Mouse (Mus musculus) liver, embryonic 12.5 days (tissue): ENCODE measurements around the gene Micu2. TPM values are rescaled to one million over a fixed set of nuclear protein-coding genes. Genes with fewer than 3 reads are reported as not detected.

Experiments used
- ATAC-seq: fragments of 200-750 bp; cut with Nextera tagmentation; 2 replicates; pipeline ENCODE4 v1.8.0; 2017; ENCODE audit warnings: moderate number of reproducible peaks, mild to moderate bottlenecking, moderate library complexity
- H3K27ac ChIP-seq: fragments of 300-500 bp; sonication (generic); 2 replicates; pipeline ENCODE4 v1.5.1; 2016; ENCODE audit warnings: mild to moderate bottlenecking
- H3K27me3 ChIP-seq: fragments of 300-500 bp; sonication (generic); replicated peaks from 2 replicates; pipeline ENCODE4 v1.6.1; 2016; ENCODE audit warnings: mild to moderate bottlenecking, moderate library complexity
- H3K36me3 ChIP-seq: fragments of 300-500 bp; sonication (generic); 2 replicates; pipeline ENCODE4 v1.6.1; 2016; ENCODE audit warnings: mild to moderate bottlenecking, moderate library complexity
- H3K4me1 ChIP-seq: fragments of 300-500 bp; sonication (generic); 2 replicates; pipeline ENCODE4 v1.6.1; 2016
- H3K4me2 ChIP-seq: fragments of 300-500 bp; sonication (generic); 2 replicates; pipeline ENCODE4 v1.6.1; 2016; ENCODE audit warnings: mild to moderate bottlenecking, moderate library complexity
- H3K4me3 ChIP-seq: fragments of 300-500 bp; sonication (generic); 2 replicates; pipeline ENCODE4 v1.5.1; 2016; ENCODE audit warnings: mild to moderate bottlenecking, moderate library complexity
- H3K9ac ChIP-seq: fragments of 300-500 bp; sonication (generic); 2 replicates; pipeline ENCODE4 v1.6.1; 2016; ENCODE audit warnings: mild to moderate bottlenecking, moderate library complexity
- H3K9me3 ChIP-seq: fragments of 300-500 bp; sonication (generic); replicated peaks from 2 replicates; pipeline ENCODE4 v1.6.1; 2016; ENCODE audit warnings: mild to moderate bottlenecking, moderate library complexity
- WGBS: fragments of 180-500 bp; shearing (Covaris S2); methylation state at CpG from one replicate; pipeline ENCODE4 v1.1.7; 2016; ENCODE audit not compliant: insufficient replicate concordance; 5-methylcytosine and 5-hydroxymethylcytosine counted together
- polyA plus RNA-seq: library from polyadenylated mRNA; unstranded; fragments of >200 nt; fragmentation: Nextera tagmentation; extraction: Ambion mirVana; gene quantifications from 2 replicates; pipeline ENCODE4 v1.2.1, GENCODE M21; 2016

The Micu2 gene
- polyA plus RNA-seq, 1 experiment from 2014 or later, result 51.5 TPM

DNA sequence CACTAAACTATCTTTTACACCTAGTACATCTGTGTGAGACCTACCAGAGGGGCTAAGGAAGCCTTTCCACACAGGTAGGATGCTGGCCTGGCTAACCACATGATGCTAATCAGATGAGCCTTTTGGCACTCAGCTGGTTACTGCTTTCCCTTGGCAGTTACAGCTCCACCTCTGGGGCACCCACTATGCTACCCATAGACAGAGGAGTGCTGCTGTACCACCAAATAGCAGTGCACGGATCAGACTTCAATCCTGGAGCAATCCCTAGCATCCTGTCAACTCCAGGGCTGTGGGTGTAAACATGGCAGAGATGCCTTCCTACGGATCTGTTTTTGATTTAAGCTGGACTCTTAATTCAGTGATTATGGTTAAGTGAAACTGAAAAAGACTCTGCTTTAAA lies 13.3 kb downstream of the Micu2 start:
- H3K9me3 ChIP-seq, result peaks cover 6% of the 10 kb centered on the region; the same call in 1 of the 2 replicates
- no peaks in the 10 kb centered on the region; the same call in 1 of the 2 replicates for H3K4me1 ChIP-seq
- peaks cover 27% of the 10 kb centered on the region for H3K36me3 ChIP-seq
- no peak overlapping the region for H3K9ac ChIP-seq
- H3K4me2 ChIP-seq, result no peak overlapping the region
- WGBS, result 75% methylated on average over 2 of the region's 2 CpGs
- no peak overlapping the region for H3K27ac ChIP-seq
- ATAC-seq, result no peak
- no peak overlapping the region for H3K4me3 ChIP-seq
- H3K27me3 ChIP-seq, result no peaks in the 10 kb centered on the region

DNA sequence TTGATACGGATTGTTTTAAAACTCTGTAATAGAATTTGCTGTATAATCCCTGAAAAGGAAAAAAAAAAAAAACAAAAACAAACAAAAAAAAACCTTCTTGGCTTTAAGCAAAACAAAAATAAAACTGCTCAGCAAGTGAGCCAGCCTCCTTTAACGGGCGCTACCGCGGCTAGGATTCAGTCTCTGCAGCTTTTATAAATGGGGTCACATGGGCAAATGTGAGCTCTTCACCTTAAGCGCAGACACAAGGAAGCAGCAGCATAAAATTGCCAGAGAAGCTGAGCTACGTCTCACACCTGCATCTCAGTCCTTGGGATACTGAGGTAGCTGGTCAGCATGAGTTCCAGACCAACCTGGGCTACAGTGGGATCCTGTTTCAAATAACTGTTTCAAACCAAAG lies 16.6 kb downstream of the Micu2 start:
- ATAC-seq, result no peak
- no peak overlapping the region for H3K4me2 ChIP-seq
- no peak overlapping the region for H3K27ac ChIP-seq
- no peaks in the 10 kb centered on the region for H3K36me3 ChIP-seq
- no peak overlapping the region for H3K9ac ChIP-seq
- H3K4me3 ChIP-seq, result no peak overlapping the region
- 56% methylated on average over 7 of the region's 7 CpGs for WGBS
- no peaks in the 10 kb centered on the region for H3K9me3 ChIP-seq
- no peaks in the 10 kb centered on the region for H3K27me3 ChIP-seq
- H3K4me1 ChIP-seq, result no peaks in the 10 kb centered on the region; the same call in 1 of the 2 replicates

GRCm38 (mm10) chr14:57981720-57982418 lies 17.2 kb downstream of the Micu2 start:
- ATAC-seq, result no peak
- Histone ChIP-seq H3K27me3 (no peaks in the 10 kb centered on the region), H3K4me2 (no peak overlapping the region), H3K4me1 (no peaks in the 10 kb centered on the region; the same call in 1 of the 2 replicates), H3K27ac (no peak overlapping the region), H3K36me3 (no peaks in the 10 kb centered on the region), H3K4me3 (no peak overlapping the region), H3K9ac (no peak overlapping the region), H3K9me3 (no peaks in the 10 kb centered on the region)
- WGBS, result 51% methylated on average over 14 of the region's 14 CpGs

DNA sequence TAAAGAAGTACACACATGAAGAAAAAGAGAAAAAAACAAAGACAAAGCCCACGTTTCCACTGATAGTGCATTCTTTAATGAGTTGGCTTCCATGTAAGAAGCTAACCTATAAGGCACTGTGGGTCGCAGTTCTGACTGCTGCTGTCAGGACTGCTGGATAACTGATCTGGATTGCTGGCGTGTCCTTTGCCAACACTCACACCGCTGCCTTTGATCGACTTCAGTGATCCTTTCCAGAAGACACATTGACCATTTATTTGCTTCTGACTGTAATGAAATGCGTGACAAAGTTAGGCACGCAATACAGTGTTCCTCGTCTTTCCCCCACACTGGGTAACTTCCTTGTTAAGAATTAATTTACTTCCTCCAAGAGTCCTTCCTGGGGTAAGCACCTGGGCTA lies 18.3 kb downstream of the Micu2 start:
- no peaks in the 10 kb centered on the region for H3K27me3 ChIP-seq
- WGBS, result 73% methylated on average over 8 of the region's 8 CpGs

GRCm38 (mm10) chr14:57980179-57980578 lies 18.9 kb downstream of the Micu2 start:
- Histone ChIP-seq H3K9me3 (no peaks in the 10 kb centered on the region), H3K4me1 (no peaks in the 10 kb centered on the region; the same call in 1 of the 2 replicates), H3K4me3 (no peak overlapping the region), H3K27me3 (no peaks in the 10 kb centered on the region), H3K36me3 (no peaks in the 10 kb centered on the region), H3K27ac (no peak overlapping the region), H3K4me2 (no peak overlapping the region), H3K9ac (no peak overlapping the region)
- no peak for ATAC-seq
- 61% methylated on average over 3 of the region's 3 CpGs for WGBS

More for the DNA sequence above, 18.3 kb downstream of the Micu2 start:
- Histone ChIP-seq H3K4me2 (no peak overlapping the region), H3K4me1 (no peaks in the 10 kb centered on the region; the same call in 1 of the 2 replicates), H3K9ac (no peak overlapping the region), H3K9me3 (no peaks in the 10 kb centered on the region), H3K4me3 (no peak overlapping the region), H3K27ac (no peak overlapping the region), H3K36me3 (no peaks in the 10 kb centered on the region)
- no peak for ATAC-seq

DNA sequence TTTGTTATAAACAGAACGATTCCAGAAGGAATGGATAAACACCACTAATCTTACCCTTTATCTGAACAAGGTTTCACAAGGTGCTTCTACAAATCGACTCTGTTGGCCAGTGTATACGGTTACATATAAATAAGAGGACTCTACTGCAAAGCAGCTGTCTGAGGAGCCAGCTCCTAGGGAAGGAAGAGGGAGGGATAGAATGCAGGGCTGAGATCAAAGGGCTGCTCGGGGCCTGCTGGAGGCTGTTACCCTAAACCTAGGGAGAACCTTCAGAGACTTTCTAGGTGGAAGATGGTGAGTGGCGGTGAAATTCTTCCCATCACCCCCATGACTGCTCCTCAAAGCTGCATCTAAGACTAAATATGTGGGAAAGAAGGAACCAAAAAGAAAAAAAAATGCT lies 20.9 kb downstream of the Micu2 start:
- Histone ChIP-seq H3K4me2 (no peak overlapping the region), H3K27ac (no peak overlapping the region), H3K27me3 (no peaks in the 10 kb centered on the region), H3K4me1 (no peaks in the 10 kb centered on the region; the same call in 1 of the 2 replicates), H3K4me3 (no peak overlapping the region), H3K36me3 (no peaks in the 10 kb centered on the region), H3K9ac (no peak overlapping the region), H3K9me3 (no peaks in the 10 kb centered on the region)
- 61% methylated on average over 5 of the region's 5 CpGs for WGBS
- no peak for ATAC-seq

DNA sequence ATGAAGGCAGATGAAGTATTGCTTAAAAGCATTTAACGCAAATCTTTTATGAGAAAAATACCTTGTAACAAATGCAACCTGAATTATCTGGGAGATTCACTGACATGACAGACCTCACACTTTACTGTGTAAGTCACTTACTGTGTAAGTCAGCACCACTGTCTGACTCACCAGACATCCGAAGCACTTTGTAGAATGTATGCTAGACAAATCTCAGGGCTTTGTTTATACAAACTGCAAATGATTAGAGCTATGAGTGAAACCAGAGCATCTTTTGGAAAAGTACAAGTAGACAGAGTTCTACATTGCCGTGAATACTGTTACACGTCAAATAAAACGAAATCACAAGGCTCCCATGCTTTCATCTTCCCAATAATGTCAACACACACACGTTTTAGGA lies 23.4 kb downstream of the Micu2 start:
- H3K4me1 ChIP-seq, result no peaks in the 10 kb centered on the region
- ATAC-seq, result no peak

DNA sequence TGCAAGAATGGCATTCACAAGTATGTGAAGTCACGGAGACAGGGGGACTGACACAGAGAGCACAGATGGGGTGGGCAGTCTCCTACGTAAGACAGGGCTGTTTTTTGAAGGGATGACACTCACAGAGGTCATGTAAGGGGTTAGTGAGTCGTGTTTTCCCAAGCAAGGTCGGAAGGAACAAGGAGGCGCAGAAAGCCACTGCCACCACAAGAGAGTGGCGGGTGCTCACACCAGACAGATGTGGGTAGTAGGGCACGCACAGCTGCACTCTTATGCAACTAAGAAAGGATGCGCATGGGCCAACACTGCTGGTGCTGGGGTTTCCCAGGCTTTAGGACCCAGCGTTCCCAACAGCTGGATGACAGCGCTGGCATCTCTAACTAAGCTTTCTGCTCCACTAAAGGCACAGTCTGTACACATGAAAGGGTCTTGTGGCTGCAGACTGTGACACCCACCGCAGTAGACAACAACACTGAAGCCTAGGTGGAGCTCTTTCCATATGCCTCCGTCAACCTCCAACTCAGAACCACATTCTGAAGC lies 27.0 kb downstream of the Micu2 start:
- Histone ChIP-seq H3K27ac (no peak overlapping the region), H3K4me3 (no peak overlapping the region), H3K4me2 (no peak overlapping the region), H3K36me3 (peaks cover 8% of the 10 kb centered on the region), H3K9me3 (no peaks in the 10 kb centered on the region), H3K9ac (no peak overlapping the region), H3K27me3 (no peaks in the 10 kb centered on the region), H3K4me1 (peaks cover 33% of the 10 kb centered on the region)
- WGBS, result 74% methylated on average over 12 of the region's 12 CpGs
- ATAC-seq, result no peak

More for the DNA sequence above, 23.4 kb downstream of the Micu2 start:
- no peaks in the 10 kb centered on the region for H3K27me3 ChIP-seq
- no peak overlapping the region for H3K9ac ChIP-seq
- H3K4me3 ChIP-seq, result no peak overlapping the region
- no peaks in the 10 kb centered on the region for H3K9me3 ChIP-seq
- WGBS, result 75% methylated on average over 6 of the region's 6 CpGs
- no peaks in the 10 kb centered on the region for H3K36me3 ChIP-seq
- H3K27ac ChIP-seq, result no peak overlapping the region
- H3K4me2 ChIP-seq, result no peak overlapping the region

DNA sequence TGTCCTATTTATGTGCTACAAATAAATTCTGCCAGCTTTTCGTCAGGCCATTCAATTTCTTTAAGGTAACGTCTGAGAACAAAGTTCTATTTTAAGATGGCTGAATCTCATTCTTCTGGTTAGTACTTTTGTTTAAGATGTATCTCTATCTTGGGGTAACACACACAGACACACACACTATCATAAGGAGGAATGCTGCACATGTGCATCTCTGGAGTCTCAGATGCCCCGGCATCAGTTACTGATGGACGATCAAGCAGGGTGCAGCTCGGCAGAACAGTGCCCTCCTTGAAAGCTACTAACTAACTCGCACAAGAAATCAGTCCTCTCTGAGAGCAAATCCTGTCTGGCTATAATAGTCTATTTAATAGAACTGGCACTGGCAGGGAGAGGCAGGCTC lies 30.2 kb downstream of the Micu2 start:
- Histone ChIP-seq H3K4me2 (0 out of 2 replicates have a peak overlapping the region, but pooled peaks have one; percentile 12), H3K4me3 (no peak overlapping the region), H3K4me1 (peaks cover 36% of the 10 kb centered on the region), H3K27ac (peak overlapping the region; percentile 67), H3K9ac (no peak overlapping the region), H3K27me3 (no peaks in the 10 kb centered on the region), H3K36me3 (peaks cover 8% of the 10 kb centered on the region), H3K9me3 (no peaks in the 10 kb centered on the region)
- peak; percentile 72 for ATAC-seq
- 49% methylated on average over 6 of the region's 6 CpGs for WGBS

- H3K4me2 ChIP-seq, result peak overlapping the region; percentile 37
- WGBS, result 46% methylated on average over 4 of the region's 4 CpGs
- no peak overlapping the region for H3K4me3 ChIP-seq
- no peaks in the 10 kb centered on the region for H3K9me3 ChIP-seq
- H3K9ac ChIP-seq, result no peak overlapping the region
- H3K4me1 ChIP-seq, result peaks cover 41% of the 10 kb centered on the region
- no peaks in the 10 kb centered on the region for H3K27me3 ChIP-seq
- H3K27ac ChIP-seq, result peak overlapping the region; percentile 73
- ATAC-seq, result peak; percentile 93
- peaks cover 8% of the 10 kb centered on the region for H3K36me3 ChIP-seq
These were observed 31.8 kb downstream of the Micu2 start for GRCm38 (mm10) chr14:57967080-57967797.

DNA sequence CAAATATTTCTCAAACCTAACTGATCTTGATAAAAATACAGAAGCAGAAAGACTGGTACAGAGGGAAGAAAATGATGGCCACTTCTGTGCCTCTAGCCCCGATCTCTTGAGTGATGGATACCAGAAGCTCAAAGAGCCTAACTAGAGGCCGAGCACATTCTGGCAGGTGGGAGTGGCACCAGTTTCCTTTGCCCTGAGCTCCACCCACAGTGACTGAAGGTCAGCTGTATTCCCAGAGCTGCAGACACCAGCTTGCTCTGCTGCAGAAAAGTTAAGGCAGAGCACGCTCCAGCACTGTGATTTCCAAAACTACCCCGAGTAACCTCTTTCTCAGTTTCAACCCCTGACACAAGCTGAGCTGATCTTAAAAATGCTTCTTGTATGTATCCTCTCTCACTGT lies 37.2 kb downstream of the Micu2 start:
- Histone ChIP-seq H3K9me3 (no peaks in the 10 kb centered on the region), H3K27me3 (no peaks in the 10 kb centered on the region), H3K4me2 (no peak overlapping the region), H3K36me3 (no peaks in the 10 kb centered on the region), H3K4me1 (peaks cover 16% of the 10 kb centered on the region), H3K27ac (no peak overlapping the region), H3K9ac (no peak overlapping the region), H3K4me3 (no peak overlapping the region)
- peak; percentile 55 for ATAC-seq
- 52% methylated on average over 4 of the region's 4 CpGs for WGBS

DNA sequence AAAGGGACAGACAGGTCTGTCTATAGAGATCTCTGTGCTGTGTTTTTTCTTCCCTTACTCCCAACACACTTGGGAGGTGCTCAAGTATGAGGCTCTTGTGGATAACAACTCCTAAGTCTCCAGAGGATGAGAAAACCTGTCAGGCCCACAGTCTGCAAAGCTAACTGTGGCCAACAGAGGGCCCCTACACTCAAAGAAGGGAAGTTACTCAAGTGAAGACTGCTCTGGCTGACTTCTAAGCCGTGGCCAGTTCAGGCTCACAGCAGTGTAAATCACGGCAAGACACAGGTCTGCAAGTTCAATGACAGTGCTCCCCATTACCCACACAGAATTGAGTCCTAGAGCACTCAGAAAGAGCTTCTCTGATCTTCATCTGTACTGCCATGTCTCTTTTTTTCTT lies 48.0 kb downstream of the Micu2 start:
- peaks cover 15% of the 10 kb centered on the region for H3K36me3 ChIP-seq
- ATAC-seq, result no peak
- H3K4me2 ChIP-seq, result no peak overlapping the region
- no peak overlapping the region for H3K4me3 ChIP-seq
- no peak overlapping the region for H3K27ac ChIP-seq
- H3K9me3 ChIP-seq, result no peaks in the 10 kb centered on the region
- no peaks in the 10 kb centered on the region for H3K27me3 ChIP-seq
- peaks cover 4% of the 10 kb centered on the region; the same call in 1 of the 2 replicates for H3K4me1 ChIP-seq
- WGBS, result 30% methylated on average over 2 of the region's 2 CpGs
- H3K9ac ChIP-seq, result no peak overlapping the region
